Mouse (Mus musculus) lung, postnatal 25 days (tissue): ENCODE results near the gene Creb3l2.
A peak's percentile ranks its signal among the peaks of the same experiment; 100 is the strongest.

ENCODE experiments used
- DNase-seq: peaks from one replicate; pipeline ENCODE4 v3.0.0; 2022; ENCODE audit warnings: low spot score

Creb3l2 gene

GRCm38 (mm10) chr6:37371341-37371740, 70.6 kb downstream of the Creb3l2 start:
- DNase-seq = peak; percentile 46

- DNase-seq = no peak
These were observed 71.4 kb downstream of the Creb3l2 start for GRCm38 (mm10) chr6:37370566-37370965.

GRCm38 (mm10) chr6:37369750-37370149, 72.2 kb downstream of the Creb3l2 start:
- no peak for DNase-seq

- DNase-seq = no peak
These were observed 73.7 kb downstream of the Creb3l2 start for GRCm38 (mm10) chr6:37368281-37368680.

GRCm38 (mm10) chr6:37366991-37367390, 75.0 kb downstream of the Creb3l2 start:
- DNase-seq = no peak

- no peak for DNase-seq
These were observed 76.8 kb downstream of the Creb3l2 start for GRCm38 (mm10) chr6:37365179-37365578.

GRCm38 (mm10) chr6:37364361-37364760, 77.6 kb downstream of the Creb3l2 start:
- no peak for DNase-seq

GRCm38 (mm10) chr6:37360813-37361385, 81.0 kb downstream of the Creb3l2 start:
- no peak for DNase-seq

GRCm38 (mm10) chr6:37354449-37355179, 87.3 kb downstream of the Creb3l2 start:
- peak; percentile 68 for DNase-seq

GRCm38 (mm10) chr6:37353616-37354015, 88.3 kb downstream of the Creb3l2 start:
- DNase-seq = no peak

- DNase-seq = peak; percentile 50
These were observed 90.1 kb downstream of the Creb3l2 start for GRCm38 (mm10) chr6:37351731-37352380.

GRCm38 (mm10) chr6:37350315-37350714, 91.6 kb downstream of the Creb3l2 start:
- DNase-seq = no peak

GRCm38 (mm10) chr6:37347606-37348005, 94.3 kb downstream of the Creb3l2 start:
- no peak for DNase-seq

GRCm38 (mm10) chr6:37338055-37338454, 103.9 kb downstream of the Creb3l2 start:
- DNase-seq = no peak

GRCm38 (mm10) chr6:37336831-37337260, 105.1 kb downstream of the Creb3l2 start:
- no peak for DNase-seq

- DNase-seq = no peak
These were observed 105.6 kb downstream of the Creb3l2 start for GRCm38 (mm10) chr6:37336381-37336780.

GRCm38 (mm10) chr6:37332846-37333245, 109.1 kb downstream of the Creb3l2 start:
- no peak for DNase-seq

GRCm38 (mm10) chr6:37329901-37330864, 111.8 kb downstream of the Creb3l2 start:
- no peak for DNase-seq

GRCm38 (mm10) chr6:37329376-37329775, 112.6 kb downstream of the Creb3l2 start:
- no peak for DNase-seq

GRCm38 (mm10) chr6:37328671-37329070, 113.3 kb downstream of the Creb3l2 start:
- no peak for DNase-seq

- DNase-seq = no peak
These were observed 114.4 kb downstream of the Creb3l2 start for GRCm38 (mm10) chr6:37327519-37327918.

GRCm38 (mm10) chr6:37326603-37326955, 115.4 kb downstream of the Creb3l2 start:
- DNase-seq = no peak
